Mouse (Mus musculus): ENCODE data around the gene Gm20671. TPM values are rescaled to one million over a fixed set of nuclear protein-coding genes. Genes with fewer than 3 reads are reported as not detected.
"Not testable (repeated sequence)": the region's sequence is repeated elsewhere in the genome, so short reads cannot be mapped to it uniquely, and the experiment has no call there.

Gm20671 gene
- polyA plus RNA-seq, 1 experiment, result not detected

DNA sequence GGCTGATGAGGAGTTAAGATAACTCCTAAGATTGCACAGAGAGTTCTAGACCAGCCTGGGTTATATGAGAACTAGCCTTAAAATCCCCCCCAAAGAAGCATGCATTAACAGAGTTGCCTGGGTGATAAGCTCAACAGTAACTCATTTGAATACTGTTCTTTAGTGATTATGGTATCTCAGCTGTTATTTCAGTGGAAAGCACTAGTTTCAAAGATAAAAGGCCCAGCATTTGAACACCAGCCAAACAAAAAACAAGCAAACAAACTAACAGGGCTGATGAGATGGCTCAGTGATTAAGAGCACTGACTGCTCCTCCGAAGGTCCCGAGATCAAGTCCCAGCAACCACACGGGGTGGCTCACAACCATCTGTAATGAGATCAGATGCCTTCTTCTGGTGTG, 22.3 kb upstream of the Gm20671 start:
- Histone ChIP-seq H3K27me3 (ENCODE audit: control insufficient read depth, insufficient read depth, low read length, poor library complexity, severe bottlenecking) (no peaks in the 10 kb centered on the region), H3K9ac (ENCODE audit: low read depth, poor library complexity, severe bottlenecking) (no peak overlapping the region), H3K9me3 (replicated peaks; ENCODE audit: control insufficient read depth, insufficient read depth, low read length, poor library complexity, severe bottlenecking) (no peaks in the 10 kb centered on the region), H3K27ac (ENCODE audit: insufficient read depth, low read length) (no peak overlapping the region), H3K4me1 (ENCODE audit: control insufficient read depth, insufficient read depth, low read length) (peaks cover 2% of the 10 kb centered on the region), H3K4me3 (ENCODE audit: low read depth, low read length) (no peak overlapping the region), H3K36me3 (ENCODE audit: control insufficient read depth, insufficient read depth, low read length, poor library complexity, severe bottlenecking) (peaks cover 9% of the 10 kb centered on the region)
- TF ChIP-seq EP300 (IDR thresholded peaks at IDR 0.05; ENCODE audit: insufficient read depth, low read depth, low read length), result no peak
- TF ChIP-seq POLR2A (IDR thresholded peaks at IDR 0.05; ENCODE audit: insufficient read depth, low read length), result no peak

DNA sequence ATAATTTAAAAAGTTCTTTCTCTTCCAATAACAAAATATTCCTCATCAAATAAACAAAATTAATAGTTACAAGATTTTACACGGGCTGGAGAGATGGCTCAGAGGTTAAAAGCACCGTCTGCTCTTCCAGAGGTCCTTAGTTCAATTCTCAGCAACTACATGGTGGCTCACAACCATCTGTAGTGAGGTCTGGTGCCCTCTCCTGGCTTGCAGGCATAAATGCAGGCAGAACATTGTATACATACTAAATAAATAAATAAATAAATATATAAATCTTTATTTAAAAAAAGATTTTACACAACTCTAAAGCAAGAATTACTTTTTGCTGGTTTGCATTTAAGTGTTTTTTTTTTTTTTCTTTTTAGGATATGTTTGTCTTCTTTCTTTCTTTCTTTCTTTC, 13.1 kb upstream of the Gm20671 start:
- no peak overlapping the region for H3K27ac ChIP-seq (ENCODE audit: insufficient read depth, low read length)
- H3K9me3 ChIP-seq (replicated peaks; ENCODE audit: control insufficient read depth, insufficient read depth, low read length, poor library complexity, severe bottlenecking), result no peaks in the 10 kb centered on the region
- no peak for TF ChIP-seq POLR2A (IDR thresholded peaks at IDR 0.05; ENCODE audit: insufficient read depth, low read length)
- peak; percentile 19 for TF ChIP-seq CTCF (IDR thresholded peaks at IDR 0.05; ENCODE audit: low read depth, low read length)
- H3K4me1 ChIP-seq (ENCODE audit: control insufficient read depth, insufficient read depth, low read length), result no peaks in the 10 kb centered on the region
- no peaks in the 10 kb centered on the region for H3K27me3 ChIP-seq (ENCODE audit: control insufficient read depth, insufficient read depth, low read length, poor library complexity, severe bottlenecking)
- peaks cover 59% of the 10 kb centered on the region for H3K36me3 ChIP-seq (ENCODE audit: control insufficient read depth, insufficient read depth, low read length, poor library complexity, severe bottlenecking)
- H3K9ac ChIP-seq (ENCODE audit: low read depth, poor library complexity, severe bottlenecking), result no peak overlapping the region
- H3K4me3 ChIP-seq (ENCODE audit: low read depth, low read length), result no peak overlapping the region

DNA sequence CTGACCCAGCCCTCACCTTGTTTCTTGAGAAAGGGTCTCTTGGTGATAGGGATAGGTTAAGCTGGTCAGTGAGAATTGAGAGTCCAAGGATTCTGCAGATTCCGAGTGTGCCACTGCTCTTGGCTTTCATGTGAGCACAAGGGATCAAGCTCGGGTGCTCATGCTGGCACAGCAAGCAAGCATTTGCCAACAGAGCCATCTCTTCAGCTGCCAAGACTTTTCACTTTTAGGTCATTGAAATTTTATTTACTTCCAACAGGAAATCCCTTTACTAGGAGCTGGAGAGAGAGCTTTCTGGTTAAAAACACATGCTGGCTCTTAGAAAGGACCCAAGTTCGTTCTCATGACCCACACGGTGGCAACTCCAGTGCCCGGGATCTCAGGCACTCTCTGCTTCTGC, 10.1 kb upstream of the Gm20671 start:
- Histone ChIP-seq H3K36me3 (ENCODE audit: control insufficient read depth, insufficient read depth, low read length, poor library complexity, severe bottlenecking) (peaks cover 51% of the 10 kb centered on the region), H3K27me3 (ENCODE audit: control insufficient read depth, insufficient read depth, low read length, poor library complexity, severe bottlenecking) (no peaks in the 10 kb centered on the region), H3K9ac (ENCODE audit: low read depth, poor library complexity, severe bottlenecking) (no peak overlapping the region), H3K4me1 (ENCODE audit: control insufficient read depth, insufficient read depth, low read length) (no peaks in the 10 kb centered on the region), H3K4me3 (ENCODE audit: low read depth, low read length) (no peak overlapping the region), H3K9me3 (replicated peaks; ENCODE audit: control insufficient read depth, insufficient read depth, low read length, poor library complexity, severe bottlenecking) (no peaks in the 10 kb centered on the region), H3K27ac (ENCODE audit: insufficient read depth, low read length) (no peak overlapping the region)
- TF ChIP-seq CTCF (IDR thresholded peaks at IDR 0.05; ENCODE audit: low read depth, low read length) (no peak), EP300 (IDR thresholded peaks at IDR 0.05; ENCODE audit: insufficient read depth, low read depth, low read length) (no peak), POLR2A (IDR thresholded peaks at IDR 0.05; ENCODE audit: insufficient read depth, low read length) (no peak)

DNA sequence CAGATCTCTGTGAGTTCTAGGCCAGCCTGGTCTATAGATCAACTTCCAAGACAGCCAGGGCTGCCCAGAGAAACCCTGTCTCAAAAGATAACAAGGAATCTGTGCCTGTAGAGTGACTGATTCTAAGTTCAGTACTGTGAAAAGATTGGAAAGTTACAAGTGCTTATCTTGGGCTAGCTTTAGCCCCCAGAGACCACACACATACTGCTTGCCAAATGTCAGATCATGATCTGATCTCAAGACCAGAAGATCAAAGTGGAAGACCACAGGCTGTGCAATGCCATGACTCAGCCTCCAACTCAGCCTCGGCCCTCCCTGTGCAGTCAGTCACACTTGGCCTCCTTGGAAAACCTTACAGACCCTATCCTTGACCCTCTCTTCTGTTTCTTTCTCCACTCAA, 7.6 kb upstream of the Gm20671 start:
- Histone ChIP-seq H3K36me3 (ENCODE audit: control insufficient read depth, insufficient read depth, low read length, poor library complexity, severe bottlenecking) (peaks cover 55% of the 10 kb centered on the region), H3K4me3 (ENCODE audit: low read depth, low read length) (no peak overlapping the region), H3K27ac (ENCODE audit: insufficient read depth, low read length) (no peak overlapping the region), H3K4me1 (ENCODE audit: control insufficient read depth, insufficient read depth, low read length) (no peaks in the 10 kb centered on the region), H3K9ac (ENCODE audit: low read depth, poor library complexity, severe bottlenecking) (no peak overlapping the region), H3K27me3 (ENCODE audit: control insufficient read depth, insufficient read depth, low read length, poor library complexity, severe bottlenecking) (no peaks in the 10 kb centered on the region), H3K9me3 (replicated peaks; ENCODE audit: control insufficient read depth, insufficient read depth, low read length, poor library complexity, severe bottlenecking) (no peaks in the 10 kb centered on the region)
- TF ChIP-seq CTCF (IDR thresholded peaks at IDR 0.05; ENCODE audit: low read depth, low read length) (no peak), POLR2A (IDR thresholded peaks at IDR 0.05; ENCODE audit: insufficient read depth, low read length) (no peak), EP300 (IDR thresholded peaks at IDR 0.05; ENCODE audit: insufficient read depth, low read depth, low read length) (no peak)

DNA sequence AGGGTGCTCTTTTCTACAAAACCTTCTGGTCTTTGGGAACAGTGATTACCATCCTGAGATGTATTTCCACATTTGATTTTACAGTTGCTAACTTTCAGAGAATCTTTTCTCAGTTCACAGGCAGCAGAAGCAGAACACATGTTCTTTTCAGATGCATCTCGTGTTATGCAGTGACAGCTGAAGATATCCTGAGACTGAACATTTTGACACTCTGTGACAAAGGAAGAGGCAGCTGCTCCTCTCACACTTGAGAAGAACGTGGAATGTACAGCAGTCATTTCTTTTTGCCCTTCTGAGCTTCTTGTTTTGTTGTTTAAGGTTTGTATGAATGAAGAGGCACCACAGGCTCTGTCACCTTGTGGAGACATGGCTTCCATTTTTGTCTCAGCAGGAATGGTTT, 3.1 kb upstream of the Gm20671 start:
- Histone ChIP-seq H3K9me3 (replicated peaks; ENCODE audit: control insufficient read depth, insufficient read depth, low read length, poor library complexity, severe bottlenecking) (no peaks in the 10 kb centered on the region), H3K36me3 (ENCODE audit: control insufficient read depth, insufficient read depth, low read length, poor library complexity, severe bottlenecking) (peaks cover 56% of the 10 kb centered on the region)

DNA sequence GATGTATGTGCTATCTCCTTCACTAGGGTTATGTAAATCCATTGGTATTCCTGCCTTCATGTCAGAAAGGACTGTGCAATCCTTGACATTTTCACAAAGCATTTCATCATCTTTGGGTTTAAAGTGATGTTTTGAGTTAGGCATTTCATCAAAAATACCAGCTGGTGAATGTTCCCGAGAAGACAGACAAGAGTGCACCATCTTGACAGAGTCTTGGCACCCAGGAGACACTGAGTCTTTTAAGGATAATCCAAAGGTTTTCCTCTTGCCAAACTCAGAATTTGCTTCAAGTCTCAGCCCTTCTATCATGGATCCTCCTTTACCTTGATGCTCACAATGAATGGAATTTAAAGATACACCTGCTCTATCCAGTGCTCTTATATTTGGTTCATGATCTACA, 1.9 kb upstream of the Gm20671 start:
- H3K9me3 ChIP-seq (replicated peaks; ENCODE audit: control insufficient read depth, insufficient read depth, low read length, poor library complexity, severe bottlenecking); H3K4me3 ChIP-seq (ENCODE audit: low read depth, low read length); H3K27me3 ChIP-seq (ENCODE audit: control insufficient read depth, insufficient read depth, low read length, poor library complexity, severe bottlenecking); H3K9ac ChIP-seq (ENCODE audit: low read depth, poor library complexity, severe bottlenecking); H3K27ac ChIP-seq (ENCODE audit: insufficient read depth, low read length); H3K4me1 ChIP-seq (ENCODE audit: control insufficient read depth, insufficient read depth, low read length): not testable (repeated sequence)
- peaks cover 52% of the 10 kb centered on the region for H3K36me3 ChIP-seq (ENCODE audit: control insufficient read depth, insufficient read depth, low read length, poor library complexity, severe bottlenecking)

More for the DNA sequence above, 3.1 kb upstream of the Gm20671 start:
- Histone ChIP-seq H3K4me1 (ENCODE audit: control insufficient read depth, insufficient read depth, low read length) (no peaks in the 10 kb centered on the region), H3K27me3 (ENCODE audit: control insufficient read depth, insufficient read depth, low read length, poor library complexity, severe bottlenecking) (no peaks in the 10 kb centered on the region), H3K27ac (ENCODE audit: insufficient read depth, low read length) (no peak overlapping the region), H3K4me3 (ENCODE audit: low read depth, low read length) (no peak overlapping the region), H3K9ac (ENCODE audit: low read depth, poor library complexity, severe bottlenecking) (no peak overlapping the region)
- no peak for TF ChIP-seq POLR2A (IDR thresholded peaks at IDR 0.05; ENCODE audit: insufficient read depth, low read length)
- TF ChIP-seq CTCF (IDR thresholded peaks at IDR 0.05; ENCODE audit: low read depth, low read length), result no peak
- TF ChIP-seq EP300 (IDR thresholded peaks at IDR 0.05; ENCODE audit: insufficient read depth, low read depth, low read length), result no peak

Measured in ES-Bruce4 (cell line).